Mouse (Mus musculus) lung, adult 2 months (tissue): ENCODE data around the gene Dnah17.

ENCODE experiments used
- CTCF ChIP-seq: fragments of 200-500 bp; IDR thresholded peaks from 2 replicates; pipeline ENCODE4 v1.5.1; 2011; ENCODE audit warnings: mild to moderate bottlenecking, low read length, control low read depth; ENCODE audit not compliant: insufficient read depth
- POLR2A ChIP-seq: fragments of 200-500 bp; IDR thresholded peaks from 2 replicates; pipeline ENCODE4 v1.6.1; 2011; ENCODE audit warnings: low read depth, mild to moderate bottlenecking, control low read depth, low read length, borderline replicate concordance; ENCODE audit errors: extremely low read depth

- no peak for TF ChIP-seq CTCF
- no peak for TF ChIP-seq POLR2A
Measured at GRCm38 (mm10) chr11:118008843-118009242, 121.6 kb downstream of the Dnah17 start.
